Mouse (Mus musculus) intestine, embryonic 14.5 days (tissue): ENCODE results near the gene Castor2. TPM values are rescaled to one million over a fixed set of nuclear protein-coding genes. Genes with fewer than 3 reads are reported as not detected.
A peak's percentile ranks its signal among the peaks of the same experiment; 100 is the strongest.

Experiments used
- ATAC-seq: fragments of 200-750 bp; cut with Nextera tagmentation; replicated peaks from 2 replicates; pipeline ENCODE4 v1.8.0; 2017; ENCODE audit warnings: low read depth, moderate number of reproducible peaks, moderate TSS enrichment, moderate library complexity; ENCODE audit not compliant: low FRiP score, low TSS enrichment
- DNase-seq: peaks from one replicate; pipeline ENCODE4 v3.0.0-alpha.2; 2018; ENCODE audit warnings: low spot score
- H3K27ac ChIP-seq: fragments of 300-500 bp; sonication (generic); 2 replicates; pipeline ENCODE4 v1.5.1; 2014; ENCODE audit warnings: low read depth, mild to moderate bottlenecking, control low read depth
- H3K27me3 ChIP-seq: fragments of 300-500 bp; sonication (generic); replicated peaks from 2 replicates; pipeline ENCODE4 v1.6.1; 2014; ENCODE audit warnings: low read length, control low read depth; ENCODE audit not compliant: control insufficient read depth, insufficient read depth
- H3K36me3 ChIP-seq: fragments of 300-500 bp; sonication (generic); 2 replicates; pipeline ENCODE4 v1.6.1; 2014; ENCODE audit warnings: low read length, control low read depth; ENCODE audit not compliant: control insufficient read depth, insufficient read depth
- H3K4me1 ChIP-seq: fragments of 300-500 bp; sonication (generic); replicated peaks from 2 replicates; pipeline ENCODE4 v1.6.1; 2014; ENCODE audit warnings: low read length, control low read depth, mixed read lengths; ENCODE audit not compliant: control insufficient read depth, insufficient read depth
- H3K4me2 ChIP-seq: fragments of 300-500 bp; sonication (generic); 2 replicates; pipeline ENCODE4 v1.6.1; 2014; ENCODE audit warnings: low read length
- H3K4me3 ChIP-seq: fragments of 300-500 bp; sonication (generic); 2 replicates; pipeline ENCODE4 v1.5.1; 2014; ENCODE audit warnings: low read depth, low read length, control low read depth, mixed read lengths
- H3K9ac ChIP-seq: fragments of 300-500 bp; sonication (generic); 2 replicates; pipeline ENCODE4 v1.6.1; 2014; ENCODE audit warnings: mild to moderate bottlenecking, low read length
- H3K9me3 ChIP-seq: fragments of 300-500 bp; sonication (generic); 2 replicates; pipeline ENCODE4 v1.6.1; 2016; ENCODE audit warnings: low read length, control low read depth; ENCODE audit not compliant: control insufficient read depth
- WGBS: fragments of 180-500 bp; shearing (Covaris S2); extraction: QIAGEN DNeasy Blood & Tissue Kit; methylation state at CpG from one replicate; pipeline ENCODE4 v1.1.7; 2014; 5-methylcytosine and 5-hydroxymethylcytosine counted together
- polyA plus RNA-seq: library from polyadenylated mRNA; unstranded; fragments of >200 nt; fragmentation: Nextera tagmentation; extraction: Ambion mirVana; gene quantifications from 2 replicates; pipeline ENCODE4 v1.2.1, GENCODE M21; 2014

Gene Castor2
- polyA plus RNA-seq, 1 experiment from 2014 or later, result 6.2 TPM

GRCm38 (mm10) chr5:134151895-134152294 is 52.4 kb downstream of the Castor2 start:
- H3K4me2 ChIP-seq, result no peak overlapping the region
- WGBS, result 88% methylated on average over 11 of the region's 11 CpGs

GRCm38 (mm10) chr5:134155916-134156466 is 56.5 kb downstream of the Castor2 start:
- Histone ChIP-seq H3K4me3 (no peak overlapping the region), H3K36me3 (peaks cover 83% of the 10 kb centered on the region), H3K9ac (no peak overlapping the region), H3K9me3 (no peaks in the 10 kb centered on the region), H3K27ac (no peak overlapping the region), H3K4me2 (no peak overlapping the region), H3K4me1 (no peaks in the 10 kb centered on the region), H3K27me3 (no peaks in the 10 kb centered on the region)
- DNase-seq (no peak), ATAC-seq (no peak)
- WGBS, result 92% methylated on average over 7 of the region's 7 CpGs

More at GRCm38 (mm10) chr5:134151895-134152294, 52.4 kb downstream of the Castor2 start:
- H3K9me3 ChIP-seq, result no peaks in the 10 kb centered on the region
- H3K9ac ChIP-seq, result no peak overlapping the region
- H3K27ac ChIP-seq, result no peak overlapping the region
- H3K4me1 ChIP-seq, result no peaks in the 10 kb centered on the region
- H3K4me3 ChIP-seq, result no peak overlapping the region
- H3K27me3 ChIP-seq, result no peaks in the 10 kb centered on the region
- no peak for DNase-seq
- H3K36me3 ChIP-seq, result peaks cover 78% of the 10 kb centered on the region
- no peak for ATAC-seq

GRCm38 (mm10) chr5:134164688-134165087 is 65.2 kb downstream of the Castor2 start:
- no peak overlapping the region for H3K4me3 ChIP-seq
- H3K9ac ChIP-seq, result no peak overlapping the region
- peaks cover 74% of the 10 kb centered on the region for H3K36me3 ChIP-seq
- WGBS, result 67% methylated on average over 5 of the region's 5 CpGs
- DNase-seq (no peak), ATAC-seq (no peak)
- H3K9me3 ChIP-seq, result no peaks in the 10 kb centered on the region
- no peaks in the 10 kb centered on the region for H3K27me3 ChIP-seq
- no peak overlapping the region for H3K27ac ChIP-seq
- H3K4me2 ChIP-seq, result no peak overlapping the region
- no peaks in the 10 kb centered on the region for H3K4me1 ChIP-seq

- peaks cover 74% of the 10 kb centered on the region for H3K36me3 ChIP-seq
- ATAC-seq, result no peak
Observed at GRCm38 (mm10) chr5:134166642-134167041, 67.1 kb downstream of the Castor2 start.

GRCm38 (mm10) chr5:134168033-134168432 is 68.5 kb downstream of the Castor2 start:
- Histone ChIP-seq H3K27me3 (no peaks in the 10 kb centered on the region), H3K4me2 (no peak overlapping the region), H3K4me3 (no peak overlapping the region), H3K4me1 (no peaks in the 10 kb centered on the region), H3K9ac (no peak overlapping the region), H3K36me3 (peaks cover 67% of the 10 kb centered on the region), H3K27ac (no peak overlapping the region), H3K9me3 (no peaks in the 10 kb centered on the region)
- 84% methylated on average over 9 of the region's 9 CpGs for WGBS
- no peak for ATAC-seq
- DNase-seq, result no peak

More at GRCm38 (mm10) chr5:134166642-134167041, 67.1 kb downstream of the Castor2 start:
- DNase-seq, result no peak
- Histone ChIP-seq H3K27me3 (no peaks in the 10 kb centered on the region), H3K4me2 (no peak overlapping the region), H3K4me3 (no peak overlapping the region), H3K27ac (no peak overlapping the region), H3K9ac (no peak overlapping the region), H3K9me3 (no peaks in the 10 kb centered on the region), H3K4me1 (no peaks in the 10 kb centered on the region)
- WGBS, result 87% methylated on average over 7 of the region's 7 CpGs

GRCm38 (mm10) chr5:134169231-134169630 is 69.7 kb downstream of the Castor2 start:
- Histone ChIP-seq H3K27ac (no peak overlapping the region), H3K4me1 (no peaks in the 10 kb centered on the region), H3K36me3 (peaks cover 58% of the 10 kb centered on the region), H3K9me3 (no peaks in the 10 kb centered on the region), H3K4me2 (no peak overlapping the region), H3K4me3 (no peak overlapping the region), H3K9ac (no peak overlapping the region), H3K27me3 (no peaks in the 10 kb centered on the region)
- DNase-seq (no peak), ATAC-seq (no peak)
- WGBS, result 91% methylated on average over 10 of the region's 10 CpGs

- H3K9me3 ChIP-seq, result no peaks in the 10 kb centered on the region
- no peaks in the 10 kb centered on the region for H3K27me3 ChIP-seq
- H3K9ac ChIP-seq, result no peak overlapping the region
- H3K36me3 ChIP-seq, result peaks cover 53% of the 10 kb centered on the region
- ATAC-seq, result no peak
- 94% methylated on average over 8 of the region's 8 CpGs for WGBS
- H3K4me1 ChIP-seq, result peaks cover 5% of the 10 kb centered on the region
- H3K27ac ChIP-seq, result no peak overlapping the region
- H3K4me3 ChIP-seq, result no peak overlapping the region
- no peak for DNase-seq
- no peak overlapping the region for H3K4me2 ChIP-seq
Observed at GRCm38 (mm10) chr5:134170167-134170566, 70.7 kb downstream of the Castor2 start.

- Histone ChIP-seq H3K27ac (no peak overlapping the region), H3K4me2 (no peak overlapping the region), H3K9me3 (no peaks in the 10 kb centered on the region), H3K36me3 (peaks cover 29% of the 10 kb centered on the region), H3K4me1 (peaks cover 10% of the 10 kb centered on the region), H3K9ac (no peak overlapping the region), H3K4me3 (no peak overlapping the region), H3K27me3 (no peaks in the 10 kb centered on the region)
- DNase-seq (no peak), ATAC-seq (no peak)
- WGBS, result 38% methylated on average over 4 of the region's 4 CpGs
Observed at GRCm38 (mm10) chr5:134173206-134173605, 73.7 kb downstream of the Castor2 start.

GRCm38 (mm10) chr5:134175696-134176095 is 76.2 kb downstream of the Castor2 start:
- Histone ChIP-seq H3K27me3 (no peaks in the 10 kb centered on the region), H3K27ac (peak overlapping the region; percentile 83; the same call in 1 of the 2 replicates), H3K9me3 (no peaks in the 10 kb centered on the region), H3K4me2 (peak overlapping the region; percentile 88), H3K4me3 (peak overlapping the region; percentile 92), H3K4me1 (peaks cover 10% of the 10 kb centered on the region), H3K9ac (peak overlapping the region; percentile 86), H3K36me3 (peaks cover 16% of the 10 kb centered on the region)
- WGBS, result 11% methylated on average over 10 of the region's 10 CpGs
- no peak; the same call in 1 of the 2 replicates for ATAC-seq
- peak; percentile 56 for DNase-seq
